Mouse (Mus musculus): ENCODE data around the gene Defb29. TPM values are rescaled to one million over a fixed set of nuclear protein-coding genes. Genes with fewer than 3 reads are reported as not detected.

Gene Defb29
- polyA plus RNA-seq, 1 experiment from 2014 or later: not detected

- H3K4me2 ChIP-seq (replicated peaks): peak overlapping the region; percentile 38; the same call in 1 of the 2 replicates
- H3K4me3 ChIP-seq: no peak overlapping the region
Measured at GRCm38 (mm10) chr2:152553774-152554423, 14.0 kb upstream of the Defb29 start.

GRCm38 (mm10) chr2:152548124-152548523, 8.2 kb upstream of the Defb29 start:
- no peaks in the 10 kb centered on the region for H3K27me3 ChIP-seq (replicated peaks)
- H3K36me3 ChIP-seq: no peaks in the 10 kb centered on the region
- H3K4me2 ChIP-seq (replicated peaks): no peak overlapping the region
- H3K9ac ChIP-seq: no peak overlapping the region
- H3K4me1 ChIP-seq: no peaks in the 10 kb centered on the region
- H3K4me3 ChIP-seq: no peak overlapping the region
- ATAC-seq (ENCODE audit: low FRiP score, low read depth): no peak
- H3K9me3 ChIP-seq: no peaks in the 10 kb centered on the region
- 73% methylated on average over 5 of the region's 5 CpGs for WGBS
- H3K27ac ChIP-seq: no peak overlapping the region

More at GRCm38 (mm10) chr2:152553774-152554423, 14.0 kb upstream of the Defb29 start:
- Histone ChIP-seq H3K36me3 (no peaks in the 10 kb centered on the region), H3K27ac (no peak overlapping the region), H3K27me3 (replicated peaks) (no peaks in the 10 kb centered on the region), H3K4me1 (no peaks in the 10 kb centered on the region), H3K9me3 (no peaks in the 10 kb centered on the region), H3K9ac (no peak overlapping the region)
- ATAC-seq (ENCODE audit: low FRiP score, low read depth): no peak
- whole genome bisulfite sequencing: 14% methylated on average over 16 of the region's 16 CpGs

GRCm38 (mm10) chr2:152544691-152545090, 4.8 kb upstream of the Defb29 start:
- ATAC-seq (ENCODE audit: low FRiP score, low read depth): no peak
- no peak overlapping the region for H3K27ac ChIP-seq
- H3K9ac ChIP-seq: no peak overlapping the region
- H3K4me1 ChIP-seq: no peaks in the 10 kb centered on the region
- no peak overlapping the region for H3K4me3 ChIP-seq
- H3K4me2 ChIP-seq (replicated peaks): no peak overlapping the region
- 29% methylated on average over 4 of the region's 4 CpGs for WGBS
- no peaks in the 10 kb centered on the region for H3K36me3 ChIP-seq
- no peaks in the 10 kb centered on the region for H3K27me3 ChIP-seq (replicated peaks)
- no peaks in the 10 kb centered on the region for H3K9me3 ChIP-seq

- WGBS: 80% methylated on average over 4 of the region's 4 CpGs
- no peaks in the 10 kb centered on the region for H3K9me3 ChIP-seq
- H3K4me1 ChIP-seq: no peaks in the 10 kb centered on the region
- H3K27ac ChIP-seq: no peak overlapping the region
- no peak for ATAC-seq (ENCODE audit: low FRiP score, low read depth)
- no peak overlapping the region for H3K4me2 ChIP-seq (replicated peaks)
- no peaks in the 10 kb centered on the region for H3K27me3 ChIP-seq (replicated peaks)
- no peak overlapping the region for H3K4me3 ChIP-seq
- H3K36me3 ChIP-seq: no peaks in the 10 kb centered on the region
- H3K9ac ChIP-seq: no peak overlapping the region
Measured at GRCm38 (mm10) chr2:152543478-152543877, 3.6 kb upstream of the Defb29 start.

GRCm38 (mm10) chr2:152542897-152543296, 3.0 kb upstream of the Defb29 start:
- H3K4me2 ChIP-seq (replicated peaks): no peak overlapping the region
- ATAC-seq (ENCODE audit: low FRiP score, low read depth): no peak
- H3K36me3 ChIP-seq: no peaks in the 10 kb centered on the region
- 68% methylated on average over 2 of the region's 2 CpGs for WGBS
- H3K27me3 ChIP-seq (replicated peaks): no peaks in the 10 kb centered on the region
- H3K27ac ChIP-seq: no peak overlapping the region
- H3K9me3 ChIP-seq: no peaks in the 10 kb centered on the region
- H3K4me1 ChIP-seq: no peaks in the 10 kb centered on the region
- H3K9ac ChIP-seq: no peak overlapping the region
- no peak overlapping the region for H3K4me3 ChIP-seq

- no peak for ATAC-seq (ENCODE audit: low FRiP score, low read depth)
- no peaks in the 10 kb centered on the region for H3K4me1 ChIP-seq
- H3K4me2 ChIP-seq (replicated peaks): no peak overlapping the region
- no peak overlapping the region for H3K9ac ChIP-seq
- no peaks in the 10 kb centered on the region for H3K9me3 ChIP-seq
- no peaks in the 10 kb centered on the region for H3K36me3 ChIP-seq
- H3K27me3 ChIP-seq (replicated peaks): no peaks in the 10 kb centered on the region
- 88% methylated on average over 9 of the region's 9 CpGs for WGBS
- no peak overlapping the region for H3K27ac ChIP-seq
- H3K4me3 ChIP-seq: no peak overlapping the region
Measured at GRCm38 (mm10) chr2:152541979-152542378, 2.1 kb upstream of the Defb29 start.

DNA sequence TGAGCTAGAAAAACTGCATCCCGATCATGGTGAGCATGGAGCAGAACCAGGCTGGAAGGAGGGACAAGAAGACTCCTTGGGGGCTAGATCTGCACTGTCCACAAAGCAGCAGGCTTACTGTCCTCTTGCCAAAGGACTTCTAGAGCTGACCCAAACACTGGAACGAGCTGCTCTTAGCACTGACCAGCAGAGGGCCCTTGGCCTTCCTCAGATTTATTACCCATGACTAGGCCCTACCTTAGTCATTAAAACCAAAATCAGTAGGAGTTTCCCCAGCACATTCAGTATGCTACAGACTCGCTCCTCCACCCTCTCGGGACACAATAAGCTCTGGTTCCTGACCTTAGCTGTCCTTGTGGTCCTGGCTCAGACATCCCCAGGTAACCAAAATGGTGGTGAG, 21.9 kb downstream of the Defb29 start, which contains the start of gene Defb28:
TSS of gene Defb28 (plus strand) at position 275 of the 400 bp plus-strand sequence.
- no peak within 1 kb of the TSS for H3K27ac ChIP-seq
- H3K9ac ChIP-seq: no peak within 1 kb of the TSS
- no peaks in the 10 kb centered on the region for H3K36me3 ChIP-seq
- no peak for ATAC-seq (ENCODE audit: low FRiP score, low read depth)
- no peaks in the 10 kb centered on the region for H3K9me3 ChIP-seq
- H3K4me2 ChIP-seq (replicated peaks): no peak within 1 kb of the TSS
- 76% methylated on average over 4 of the region's 4 CpGs for WGBS
- H3K4me1 ChIP-seq: no peaks in the 10 kb centered on the region
- H3K4me3 ChIP-seq: no peak within 1 kb of the TSS
- no peaks in the 10 kb centered on the region for H3K27me3 ChIP-seq (replicated peaks)

- no peaks in the 10 kb centered on the region for H3K36me3 ChIP-seq
- WGBS: 82% methylated on average over 4 of the region's 4 CpGs
- H3K27ac ChIP-seq: no peak overlapping the region
- no peaks in the 10 kb centered on the region for H3K27me3 ChIP-seq (replicated peaks)
- H3K4me3 ChIP-seq: no peak overlapping the region
- H3K4me2 ChIP-seq (replicated peaks): no peak overlapping the region
- H3K4me1 ChIP-seq: no peaks in the 10 kb centered on the region
- no peak for ATAC-seq (ENCODE audit: low FRiP score, low read depth)
- H3K9me3 ChIP-seq: no peaks in the 10 kb centered on the region
- no peak overlapping the region for H3K9ac ChIP-seq
Measured at GRCm38 (mm10) chr2:152516084-152516483, 23.8 kb downstream of the Defb29 start.

- no peak within 1 kb of the TSS for H3K4me3 ChIP-seq
- H3K4me1 ChIP-seq: no peaks in the 10 kb centered on the region
- no peaks in the 10 kb centered on the region for H3K9me3 ChIP-seq
- no peaks in the 10 kb centered on the region for H3K36me3 ChIP-seq
- no peak within 1 kb of the TSS for H3K27ac ChIP-seq
- no peak within 1 kb of the TSS for H3K9ac ChIP-seq
- H3K4me2 ChIP-seq (replicated peaks): no peak within 1 kb of the TSS
- ATAC-seq (ENCODE audit: low FRiP score, low read depth): no peak
- WGBS: 65% methylated on average over 1 of the region's 1 CpGs
- H3K27me3 ChIP-seq (replicated peaks): no peaks in the 10 kb centered on the region
Measured at GRCm38 (mm10) chr2:152511592-152511991, 28.3 kb downstream of the Defb29 start, which contains the start of gene Defb26. Gene Defb26, minus strand, starts transcription at chr2:152511692.

GRCm38 (mm10) chr2:152503950-152504349, 35.9 kb downstream of the Defb29 start:
- no peak for ATAC-seq (ENCODE audit: low FRiP score, low read depth)
- Histone ChIP-seq H3K27me3 (replicated peaks) (no peaks in the 10 kb centered on the region), H3K4me2 (replicated peaks) (no peak overlapping the region), H3K27ac (no peak overlapping the region), H3K4me1 (no peaks in the 10 kb centered on the region), H3K36me3 (no peaks in the 10 kb centered on the region), H3K4me3 (no peak overlapping the region), H3K9me3 (no peaks in the 10 kb centered on the region), H3K9ac (no peak overlapping the region)
- WGBS: 90% methylated on average over 2 of the region's 2 CpGs

DNA sequence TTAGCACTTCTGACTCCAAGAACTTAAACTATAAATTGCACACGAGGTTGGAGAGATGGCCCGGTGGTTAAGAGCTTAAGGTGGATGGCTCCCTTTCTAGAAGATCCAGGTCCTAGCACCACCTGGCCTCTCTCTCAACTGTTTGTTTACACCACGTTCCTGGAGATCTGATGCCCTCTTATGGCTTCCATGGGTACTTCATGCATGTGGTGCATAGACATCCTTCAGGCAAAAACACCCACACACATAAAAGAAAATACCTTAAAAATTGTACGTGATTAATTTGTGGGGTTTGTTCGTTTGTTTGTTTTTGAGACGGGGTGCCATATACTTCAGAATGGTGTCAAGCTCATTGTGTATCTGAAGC, 39.1 kb downstream of the Defb29 start:
- Histone ChIP-seq H3K36me3 (no peaks in the 10 kb centered on the region), H3K4me1 (no peaks in the 10 kb centered on the region), H3K4me2 (replicated peaks) (no peak overlapping the region), H3K9me3 (no peaks in the 10 kb centered on the region), H3K4me3 (no peak overlapping the region), H3K27me3 (replicated peaks) (no peaks in the 10 kb centered on the region), H3K27ac (no peak overlapping the region), H3K9ac (no peak overlapping the region)
- ATAC-seq (ENCODE audit: low FRiP score, low read depth): no peak
- WGBS: 81% methylated on average over 6 of the region's 6 CpGs

GRCm38 (mm10) chr2:152500204-152500862, 39.6 kb downstream of the Defb29 start:
- no peak overlapping the region for H3K4me3 ChIP-seq
- no peaks in the 10 kb centered on the region for H3K9me3 ChIP-seq
- 83% methylated on average over 7 of the region's 7 CpGs for WGBS
- no peak for ATAC-seq (ENCODE audit: low FRiP score, low read depth)
- H3K4me2 ChIP-seq (replicated peaks): no peak overlapping the region
- no peaks in the 10 kb centered on the region for H3K36me3 ChIP-seq
- H3K9ac ChIP-seq: no peak overlapping the region
- H3K4me1 ChIP-seq: no peaks in the 10 kb centered on the region
- no peaks in the 10 kb centered on the region for H3K27me3 ChIP-seq (replicated peaks)
- no peak overlapping the region for H3K27ac ChIP-seq

- Histone ChIP-seq H3K4me1 (no peaks in the 10 kb centered on the region), H3K27ac (no peak overlapping the region), H3K9me3 (no peaks in the 10 kb centered on the region), H3K27me3 (replicated peaks) (no peaks in the 10 kb centered on the region), H3K4me2 (replicated peaks) (no peak overlapping the region), H3K9ac (no peak overlapping the region), H3K36me3 (no peaks in the 10 kb centered on the region), H3K4me3 (no peak overlapping the region)
- ATAC-seq (ENCODE audit: low FRiP score, low read depth): no peak
- WGBS: 85% methylated on average over 6 of the region's 6 CpGs
Measured at GRCm38 (mm10) chr2:152498020-152498419, 41.9 kb downstream of the Defb29 start.

Data from neural tube, embryonic 12.5 days (tissue).